Mouse (Mus musculus): ENCODE results near the gene Bach2. TPM values are rescaled to one million over a fixed set of nuclear protein-coding genes. Genes with fewer than 3 reads are reported as not detected.

The Bach2 gene
- 1.9 TPM for polyA plus RNA-seq (2014; fragmentation: Illumina TruSeq; extraction: RNeasy Lipid Tissue Mini Kit (QIAGEN cat#74804); ENCODE audit: low read depth, low replicate concordance)

GRCm38 (mm10) chr4:32238366-32238854 is at the start of gene Bach2:
TSS of gene Bach2 (plus strand) at chr4:32238804.

GRCm38 (mm10) chr4:32602660-32603059 is 364.1 kb downstream of the Bach2 start, which contains the start of gene Gja10:
TSS of gene Gja10 (minus strand) at chr4:32602760.

GRCm38 (mm10) chr4:32615034-32615881 is 376.7 kb downstream of the Bach2 start, which contains the start of gene Casp8ap2:
TSS of gene Casp8ap2 (plus strand) at chr4:32615451.

Data from adipose tissue, adult 10 weeks (tissue).